Mouse (Mus musculus) neural tube, embryonic 11.5 days (tissue): ENCODE data around the gene Psmd7. TPM values are rescaled to one million over a fixed set of nuclear protein-coding genes. Genes with fewer than 3 reads are reported as not detected.

Source experiments
- ATAC-seq: fragments of 200-750 bp; cut with Nextera tagmentation; 2 replicates; pipeline ENCODE4 v1.8.0; 2017; ENCODE audit warnings: moderate number of reproducible peaks, mild to moderate bottlenecking, moderate TSS enrichment, moderate library complexity; ENCODE audit not compliant: insufficient read depth, low FRiP score, low TSS enrichment
- DNase-seq: peaks from one replicate; pipeline ENCODE4 v3.0.0-alpha.2; 2015; ENCODE audit warnings: low spot score
- H3K27ac ChIP-seq: fragments of 300-500 bp; sonication (generic); 2 replicates; pipeline ENCODE4 v1.5.1; 2014; ENCODE audit warnings: low read depth, mild to moderate bottlenecking, low read length
- H3K27me3 ChIP-seq: fragments of 300-500 bp; sonication (generic); 2 replicates; pipeline ENCODE4 v1.6.1; 2014; ENCODE audit warnings: mild to moderate bottlenecking, low read length, mixed read lengths; ENCODE audit not compliant: control insufficient read depth, insufficient read depth
- H3K36me3 ChIP-seq: fragments of 300-500 bp; sonication (generic); 2 replicates; pipeline ENCODE4 v1.6.1; 2014; ENCODE audit warnings: mild to moderate bottlenecking, low read length, moderate library complexity, mixed read lengths; ENCODE audit not compliant: control insufficient read depth, insufficient read depth
- H3K4me1 ChIP-seq: fragments of 300-500 bp; sonication (generic); 2 replicates; pipeline ENCODE4 v1.6.1; 2014; ENCODE audit warnings: low read length, mixed read lengths; ENCODE audit not compliant: control insufficient read depth, insufficient read depth
- H3K4me2 ChIP-seq: fragments of 300-500 bp; sonication (generic); 2 replicates; pipeline ENCODE4 v1.6.1; 2014; ENCODE audit warnings: low read depth, mild to moderate bottlenecking, moderate library complexity
- H3K4me3 ChIP-seq: fragments of 300-500 bp; sonication (generic); 2 replicates; pipeline ENCODE4 v1.5.1; 2014; ENCODE audit warnings: low read depth, low read length
- H3K9ac ChIP-seq: fragments of 300-500 bp; sonication (generic); 2 replicates; pipeline ENCODE4 v1.6.1; 2014; ENCODE audit warnings: mild to moderate bottlenecking, low read length
- H3K9me3 ChIP-seq: fragments of 300-500 bp; sonication (generic); 2 replicates; pipeline ENCODE4 v1.6.1; 2016; ENCODE audit warnings: low read length; ENCODE audit not compliant: control insufficient read depth
- WGBS: fragments of 180-500 bp; shearing (Covaris S2); extraction: QIAGEN DNeasy Blood & Tissue Kit; methylation state at CpG from one replicate; pipeline ENCODE4 v1.1.7; 2014; 5-methylcytosine and 5-hydroxymethylcytosine counted together
- polyA plus RNA-seq: library from polyadenylated mRNA; unstranded; fragments of >200 nt; fragmentation: Nextera tagmentation; extraction: Ambion mirVana; gene quantifications from 2 replicates; pipeline ENCODE4 v1.2.1, GENCODE M21; 2014

Gene Psmd7
- polyA plus RNA-seq, 1 experiment from 2014 or later, result 339 TPM

- DNase-seq (no peak), ATAC-seq (no peak)
- no peak overlapping the region for H3K9ac ChIP-seq
- no peaks in the 10 kb centered on the region for H3K27me3 ChIP-seq
- no peak overlapping the region for H3K27ac ChIP-seq
- H3K36me3 ChIP-seq, result no peaks in the 10 kb centered on the region
- 92% methylated on average over 10 of the region's 10 CpGs for WGBS
- no peak overlapping the region for H3K4me2 ChIP-seq
- H3K4me3 ChIP-seq, result no peak overlapping the region
- no peaks in the 10 kb centered on the region for H3K9me3 ChIP-seq
- H3K4me1 ChIP-seq, result no peaks in the 10 kb centered on the region
Observed at GRCm38 (mm10) chr8:107618499-107618898, 30.2 kb upstream of the Psmd7 start.

- WGBS, result 91% methylated on average over 6 of the region's 6 CpGs
- no peak overlapping the region for H3K27ac ChIP-seq
- H3K27me3 ChIP-seq, result no peaks in the 10 kb centered on the region
- no peak for DNase-seq
- no peaks in the 10 kb centered on the region for H3K4me1 ChIP-seq
- H3K9ac ChIP-seq, result no peak overlapping the region
- H3K36me3 ChIP-seq, result no peaks in the 10 kb centered on the region
- no peak overlapping the region for H3K4me2 ChIP-seq
- no peak overlapping the region for H3K4me3 ChIP-seq
- H3K9me3 ChIP-seq, result no peaks in the 10 kb centered on the region
- no peak for ATAC-seq
Observed at GRCm38 (mm10) chr8:107613411-107613810, 25.1 kb upstream of the Psmd7 start.

DNA sequence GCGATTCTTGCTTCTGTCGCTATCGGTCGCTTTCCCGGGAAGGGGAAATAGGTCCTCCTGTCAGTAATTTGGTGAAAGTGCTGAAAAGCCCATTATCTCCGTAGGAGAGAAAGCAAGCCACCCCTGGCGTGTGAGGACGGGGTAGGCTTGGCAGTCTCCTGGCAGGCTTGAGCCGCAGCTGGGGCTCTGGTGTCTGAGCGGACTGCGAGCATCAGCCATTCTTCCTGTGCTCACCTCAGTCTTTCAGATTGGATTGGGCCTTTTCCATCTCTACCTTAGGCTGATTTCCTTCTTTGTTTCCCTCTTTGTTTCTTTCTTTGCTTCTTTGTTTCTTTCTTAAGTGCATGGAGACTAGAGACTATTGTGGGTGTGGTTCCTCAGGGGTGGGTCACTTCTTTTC is 22.6 kb upstream of the Psmd7 start:
- Histone ChIP-seq H3K4me2 (no peak overlapping the region), H3K9ac (peak overlapping the region; percentile 18; the same call in 1 of the 2 replicates), H3K9me3 (no peaks in the 10 kb centered on the region), H3K36me3 (no peaks in the 10 kb centered on the region), H3K27me3 (no peaks in the 10 kb centered on the region), H3K4me1 (peaks cover 6% of the 10 kb centered on the region; the same call in 1 of the 2 replicates), H3K4me3 (no peak overlapping the region), H3K27ac (no peak overlapping the region)
- DNase-seq (no peak), ATAC-seq (no peak)
- 38% methylated on average over 11 of the region's 11 CpGs for WGBS

GRCm38 (mm10) chr8:107608751-107609150 is 20.5 kb upstream of the Psmd7 start:
- H3K9me3 ChIP-seq, result no peaks in the 10 kb centered on the region
- DNase-seq (peak; percentile 47), ATAC-seq (peak; percentile 35; the same call in 1 of the 2 replicates)
- no peaks in the 10 kb centered on the region for H3K27me3 ChIP-seq
- no peak overlapping the region for H3K4me3 ChIP-seq
- no peaks in the 10 kb centered on the region for H3K36me3 ChIP-seq
- H3K27ac ChIP-seq, result peak overlapping the region; percentile 58; the same call in 1 of the 2 replicates
- peaks cover 6% of the 10 kb centered on the region; the same call in 1 of the 2 replicates for H3K4me1 ChIP-seq
- WGBS, result 11% methylated on average over 7 of the region's 7 CpGs
- 0 out of 2 replicates have a peak overlapping the region, but pooled peaks have one; percentile 8 for H3K9ac ChIP-seq
- no peak overlapping the region for H3K4me2 ChIP-seq

DNA sequence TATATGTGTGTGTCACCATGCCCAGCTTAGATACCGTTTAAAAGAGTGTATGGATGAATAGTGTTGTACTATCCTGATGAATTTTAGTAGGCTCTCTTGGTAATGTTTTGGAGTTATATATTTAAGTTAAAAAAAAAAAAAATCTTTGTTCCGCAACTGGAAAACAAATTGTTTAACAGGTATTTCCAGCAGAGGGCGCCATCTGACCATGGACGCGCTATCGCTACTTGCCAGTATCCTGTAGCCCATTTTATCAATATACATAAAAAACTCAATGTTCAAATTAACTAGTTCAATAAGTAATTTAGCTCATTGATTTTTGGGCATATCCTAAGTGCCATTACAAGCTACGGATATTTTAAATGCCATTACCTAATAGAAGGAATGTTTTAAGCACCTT is 14.8 kb upstream of the Psmd7 start:
- ATAC-seq (no peak), DNase-seq (peak; percentile 76)
- H3K4me1 ChIP-seq, result peaks cover 5% of the 10 kb centered on the region; the same call in 1 of the 2 replicates
- H3K36me3 ChIP-seq, result no peaks in the 10 kb centered on the region
- no peak overlapping the region for H3K9ac ChIP-seq
- 5% methylated on average over 7 of the region's 7 CpGs for WGBS
- H3K27me3 ChIP-seq, result no peaks in the 10 kb centered on the region
- no peak overlapping the region for H3K4me3 ChIP-seq
- no peak overlapping the region for H3K4me2 ChIP-seq
- no peaks in the 10 kb centered on the region for H3K9me3 ChIP-seq
- H3K27ac ChIP-seq, result no peak overlapping the region

GRCm38 (mm10) chr8:107599691-107600090 is 11.4 kb upstream of the Psmd7 start:
- no peaks in the 10 kb centered on the region for H3K36me3 ChIP-seq
- DNase-seq (no peak), ATAC-seq (no peak)
- H3K27me3 ChIP-seq, result no peaks in the 10 kb centered on the region
- H3K9me3 ChIP-seq, result no peaks in the 10 kb centered on the region
- H3K4me2 ChIP-seq, result no peak overlapping the region
- no peak overlapping the region for H3K27ac ChIP-seq
- H3K9ac ChIP-seq, result no peak overlapping the region
- H3K4me1 ChIP-seq, result no peaks in the 10 kb centered on the region
- WGBS, result 85% methylated on average over 9 of the region's 9 CpGs
- no peak overlapping the region for H3K4me3 ChIP-seq

DNA sequence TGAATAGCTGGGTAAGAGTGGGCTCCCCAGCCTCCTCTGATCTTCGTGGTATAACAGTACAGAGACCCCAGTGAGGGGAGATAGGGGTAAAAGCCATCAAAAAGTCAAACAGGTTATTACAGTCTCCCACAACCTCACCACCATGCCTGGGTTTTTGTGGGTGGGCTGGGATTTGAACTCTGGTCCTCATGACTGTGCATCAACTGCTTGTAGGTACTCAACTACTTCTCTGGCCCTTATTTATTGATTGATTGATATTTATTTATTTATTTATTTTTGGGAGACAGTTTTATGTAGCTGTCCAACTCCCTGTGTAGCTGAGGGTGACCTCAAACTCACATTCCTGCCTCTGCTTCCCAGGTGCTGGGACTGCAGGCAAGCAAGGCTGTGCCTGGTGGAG is 9.5 kb upstream of the Psmd7 start:
- H3K4me1 ChIP-seq, result no peaks in the 10 kb centered on the region
- H3K4me3 ChIP-seq, result no peak overlapping the region
- no peak overlapping the region for H3K9ac ChIP-seq
- no peaks in the 10 kb centered on the region for H3K9me3 ChIP-seq
- WGBS, result 70% methylated on average over 1 of the region's 1 CpGs
- no peak for DNase-seq
- H3K4me2 ChIP-seq, result no peak overlapping the region
- H3K36me3 ChIP-seq, result no peaks in the 10 kb centered on the region
- no peak overlapping the region for H3K27ac ChIP-seq
- no peak for ATAC-seq
- H3K27me3 ChIP-seq, result no peaks in the 10 kb centered on the region

- H3K4me2 ChIP-seq, result no peak overlapping the region
- H3K36me3 ChIP-seq, result no peaks in the 10 kb centered on the region
Observed at GRCm38 (mm10) chr8:107594817-107595216, 6.6 kb upstream of the Psmd7 start.

DNA sequence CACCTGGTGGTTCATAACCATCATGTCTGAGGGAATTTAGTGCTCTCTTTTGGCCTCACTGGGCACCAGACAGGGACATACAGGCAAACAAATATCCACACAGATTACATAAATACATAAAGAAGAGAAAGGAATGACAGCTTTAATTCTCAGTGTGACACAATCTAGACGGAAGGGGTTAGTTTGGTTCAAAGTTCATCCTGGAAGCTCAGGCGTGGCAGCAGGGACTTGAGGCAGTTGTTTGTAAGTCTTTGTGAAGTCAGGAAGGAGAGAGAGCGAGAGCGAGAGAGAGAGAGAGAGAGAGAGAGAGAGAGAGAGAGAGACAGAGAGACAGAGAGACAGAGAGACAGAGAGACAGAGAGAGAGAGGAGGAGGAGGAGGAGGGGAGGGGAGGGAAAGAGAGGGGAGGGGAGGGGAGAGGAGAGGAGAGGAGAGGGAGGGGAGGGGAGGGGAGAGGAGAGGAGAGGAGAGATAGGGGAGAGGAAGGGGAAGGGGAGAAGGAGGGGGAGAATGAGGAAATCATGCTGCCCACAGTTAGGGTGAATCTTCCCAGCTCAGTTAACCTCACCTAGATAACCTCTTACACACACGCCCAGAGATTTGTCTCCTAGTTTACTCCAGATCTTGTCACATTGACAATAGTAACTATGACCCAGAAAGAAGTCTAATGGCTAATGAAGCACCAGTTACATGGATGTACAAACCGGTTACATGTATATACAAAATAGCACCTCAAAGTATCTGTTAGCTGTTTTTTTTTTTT is 5.9 kb upstream of the Psmd7 start:
- H3K27me3 ChIP-seq, result no peaks in the 10 kb centered on the region
- no peak overlapping the region for H3K27ac ChIP-seq
- H3K4me2 ChIP-seq, result no peak overlapping the region
- H3K9ac ChIP-seq, result no peak overlapping the region
- no peak for ATAC-seq
- no peaks in the 10 kb centered on the region for H3K9me3 ChIP-seq
- no peaks in the 10 kb centered on the region for H3K4me1 ChIP-seq
- no peaks in the 10 kb centered on the region for H3K36me3 ChIP-seq
- 70% methylated on average over 5 of the region's 6 CpGs for WGBS
- H3K4me3 ChIP-seq, result no peak overlapping the region
- no peak for DNase-seq

More at GRCm38 (mm10) chr8:107594817-107595216, 6.6 kb upstream of the Psmd7 start:
- WGBS, result 53% methylated on average over 6 of the region's 6 CpGs
- H3K9ac ChIP-seq, result no peak overlapping the region
- no peak overlapping the region for H3K4me3 ChIP-seq
- no peaks in the 10 kb centered on the region for H3K27me3 ChIP-seq
- no peak overlapping the region for H3K27ac ChIP-seq
- H3K9me3 ChIP-seq, result no peaks in the 10 kb centered on the region
- no peak for ATAC-seq
- DNase-seq, result no peak
- no peaks in the 10 kb centered on the region for H3K4me1 ChIP-seq
